15 mouse cellular contexts compared by ENCODE assay signal in the genomic region with DNA sequence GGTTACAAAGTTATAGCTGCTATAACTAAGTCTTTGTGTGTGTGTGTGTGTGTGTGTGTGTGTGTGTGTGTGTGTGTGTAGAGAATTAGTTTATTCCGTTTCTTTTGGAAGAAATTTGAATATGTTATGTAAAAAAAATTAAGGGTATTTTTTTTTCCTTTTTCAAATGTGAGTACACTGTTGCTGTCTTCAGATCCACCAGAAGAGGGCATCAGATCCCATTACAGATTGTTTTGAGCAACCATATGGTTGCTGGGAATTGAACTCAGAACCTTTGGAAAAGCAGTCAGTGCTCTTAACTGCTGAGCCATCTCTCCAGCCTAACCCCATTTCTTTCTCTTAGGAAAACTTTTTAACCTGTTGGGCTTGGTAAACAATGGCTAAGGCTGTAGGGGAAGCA.
"Had no signal": no experiment of that assay in that cellular context is flagged by ENCODE, and none has a peak within 500 bp of the region (broad histone marks: within the 10 kb centered on the region; RNA-seq: fewer than 3 reads in every experiment).

No protein-coding gene starts in this region.

- H3K36me3 ChIP-seq: intestine, embryonic 15.5 days; limb, embryonic 12.5 days; stomach, embryonic 15.5 days had no signal

- H3K27me3 ChIP-seq: intestine, embryonic 15.5 days; limb, embryonic 12.5 days; lung, embryonic 15.5 days; midbrain, embryonic 13.5 days; neural tube, embryonic 12.5 days; stomach, embryonic 15.5 days had no signal

- ATAC-seq: intestine, embryonic 15.5 days; midbrain, embryonic 13.5 days had no signal

- H3K4me2 ChIP-seq: intestine, embryonic 15.5 days; limb, embryonic 12.5 days; lung, embryonic 15.5 days; midbrain, embryonic 13.5 days; neural tube, embryonic 12.5 days; stomach, embryonic 15.5 days had no signal

- H3K4me3 ChIP-seq: intestine, embryonic 15.5 days; limb, embryonic 12.5 days; lung, embryonic 15.5 days; midbrain, embryonic 13.5 days; neural tube, embryonic 12.5 days; stomach, embryonic 15.5 days had no signal

- H3K4me1 ChIP-seq: intestine, embryonic 15.5 days; limb, embryonic 12.5 days; lung, embryonic 15.5 days; neural tube, embryonic 12.5 days; stomach, embryonic 15.5 days had no signal

- H3K9me3 ChIP-seq: intestine, embryonic 15.5 days; limb, embryonic 12.5 days; lung, embryonic 15.5 days; midbrain, embryonic 13.5 days; stomach, embryonic 15.5 days had no signal

- DNase-seq: kidney, adult 9 months; kidney, postnatal 10 days; kidney, postnatal 4 days; liver; lung, postnatal 36 days; right cerebral cortex, postnatal 4 days; spleen, adult 18-20 months; thymus, postnatal 4 days had no signal

- H3K9ac ChIP-seq: intestine, embryonic 15.5 days; limb, embryonic 12.5 days; liver, embryonic 14.5 days; lung, embryonic 15.5 days; midbrain, embryonic 13.5 days; neural tube, embryonic 12.5 days; stomach, embryonic 15.5 days had no signal

- H3K27ac ChIP-seq: intestine, embryonic 15.5 days; limb, embryonic 12.5 days; liver, embryonic 14.5 days; lung, embryonic 15.5 days; midbrain, embryonic 13.5 days; neural tube, embryonic 12.5 days; stomach, embryonic 15.5 days had no signal
